Comparison of ENCODE assay signal across 8 mouse cellular contexts in genomic region chr12:112510733-112511372, GRCm38 (mm10). TPM values are rescaled to one million over a fixed set of nuclear protein-coding genes. Genes with fewer than 3 reads are reported as not detected.
DNase-seq lines count a peak whose midpoint lies in the region; ATAC-seq lines count a peak whose summit lies in the region.

No protein-coding gene starts in this region.

- no peak for DNase-seq in heart, adult 9 months (ENCODE audit: low spot score in 2 of 2)
- peak; percentile 82 for DNase-seq in Muller cell, postnatal 12 days (ENCODE audit: inconsistent ontology term)
- peak; percentile 85 for DNase-seq in intestine, embryonic 14.5 days (ENCODE audit: low spot score)
- peak; percentile 43 for DNase-seq in liver
- peak; percentile 81 for DNase-seq in right cerebral cortex, adult 18-20 months

- no peaks in the 10 kb centered on the region for H3K9me3 ChIP-seq in heart, embryonic 11.5 days (replicated peaks; ENCODE audit: control insufficient read depth, low read length)
- H3K9me3 ChIP-seq in forebrain, embryonic 13.5 days (replicated peaks) = no peaks in the 10 kb centered on the region
- H3K9me3 ChIP-seq in intestine, embryonic 14.5 days (ENCODE audit: control insufficient read depth, low read length) = no peaks in the 10 kb centered on the region

- WGBS in heart, embryonic 11.5 days (ENCODE audit: insufficient replicate concordance) = 1% methylated on average over 62 of the region's 62 CpGs
- WGBS in forebrain, embryonic 13.5 days = 1% methylated on average over 62 of the region's 62 CpGs
- WGBS in intestine, embryonic 14.5 days = 3% methylated on average over 62 of the region's 62 CpGs

- H3K4me1 ChIP-seq in heart, embryonic 11.5 days (ENCODE audit: control insufficient read depth, insufficient read depth, low read length) = peaks cover 8% of the 10 kb centered on the region; the same call in 1 of the 2 replicates
- H3K4me1 ChIP-seq in forebrain, embryonic 13.5 days = peaks cover 53% of the 10 kb centered on the region
- no peaks in the 10 kb centered on the region for H3K4me1 ChIP-seq in intestine, embryonic 14.5 days (replicated peaks; ENCODE audit: control insufficient read depth, insufficient read depth, low read length)

- peak overlapping the region; percentile 91 for H3K4me2 ChIP-seq in heart, embryonic 11.5 days
- H3K4me2 ChIP-seq in forebrain, embryonic 13.5 days = peak overlapping the region; percentile 79
- peak overlapping the region; percentile 55 for H3K4me2 ChIP-seq in intestine, embryonic 14.5 days (ENCODE audit: low read length)

- peak overlapping the region; percentile 44 for H3K4me3 ChIP-seq in heart, embryonic 11.5 days (ENCODE audit: low read depth, low read length)
- peak overlapping the region; percentile 44 for H3K4me3 ChIP-seq in forebrain, embryonic 13.5 days
- peak overlapping the region; percentile 19; the same call in 1 of the 2 replicates for H3K4me3 ChIP-seq in intestine, embryonic 14.5 days (ENCODE audit: low read depth, low read length)

- no peak overlapping the region for H3K27ac ChIP-seq in heart, embryonic 11.5 days (ENCODE audit: low read depth, low read length)
- H3K27ac ChIP-seq in forebrain, embryonic 13.5 days = peak overlapping the region; percentile 59
- no peak overlapping the region for H3K27ac ChIP-seq in intestine, embryonic 14.5 days (ENCODE audit: low read depth)

- peaks cover 53% of the 10 kb centered on the region for H3K27me3 ChIP-seq in heart, embryonic 11.5 days (ENCODE audit: control insufficient read depth, insufficient read depth, low read length)
- peaks cover 30% of the 10 kb centered on the region for H3K27me3 ChIP-seq in forebrain, embryonic 13.5 days
- H3K27me3 ChIP-seq in intestine, embryonic 14.5 days (replicated peaks; ENCODE audit: control insufficient read depth, insufficient read depth, low read length) = peaks cover 26% of the 10 kb centered on the region; the same call in 1 of the 2 replicates

- H3K36me3 ChIP-seq in heart, embryonic 11.5 days (ENCODE audit: control insufficient read depth, insufficient read depth, low read length) = no peaks in the 10 kb centered on the region
- no peaks in the 10 kb centered on the region for H3K36me3 ChIP-seq in forebrain, embryonic 13.5 days (ENCODE audit: poor library complexity, severe bottlenecking)
- no peaks in the 10 kb centered on the region for H3K36me3 ChIP-seq in intestine, embryonic 14.5 days (ENCODE audit: control insufficient read depth, insufficient read depth, low read length)

- ATAC-seq in heart, embryonic 11.5 days (replicated peaks; ENCODE audit: insufficient number of reproducible peaks, low FRiP score, low TSS enrichment) = 0 out of 2 replicates have a peak, but pooled peaks have one; percentile 60
- peak; percentile 69 for ATAC-seq in forebrain, embryonic 13.5 days
- peak; percentile 76; the same call in 1 of the 2 replicates for ATAC-seq in intestine, embryonic 14.5 days (replicated peaks; ENCODE audit: low FRiP score, low TSS enrichment, low read depth)
- no peak for ATAC-seq in monocyte, adult 5-6 weeks (replicated peaks; ENCODE audit: insufficient number of reproducible peaks, low FRiP score, low TSS enrichment, poor library complexity, severe bottlenecking)

- H3K9ac ChIP-seq in heart, embryonic 11.5 days (ENCODE audit: low read depth, low read length) = no peak overlapping the region
- peak overlapping the region; percentile 68 for H3K9ac ChIP-seq in forebrain, embryonic 13.5 days
- no peak overlapping the region for H3K9ac ChIP-seq in intestine, embryonic 14.5 days (ENCODE audit: low read length)

RNA-seq across cellular contexts. Expression of gene Tmem179, which starts 5.7 kb away (rescaled TPM):
- polyA plus RNA-seq in heart, embryonic 11.5 days (2014; fragmentation: Nextera tagmentation; extraction: Ambion mirVana) = 0.69 and 0.73 TPM in 2 replicates
- polyA plus RNA-seq in forebrain, embryonic 13.5 days (2015; fragmentation: Nextera tagmentation; extraction: Ambion mirVana) = 23.3 and 30.7 TPM in 2 replicates
- 3.1 and 3.3 TPM in 2 replicates for polyA plus RNA-seq in intestine, embryonic 14.5 days (2014; fragmentation: Nextera tagmentation; extraction: Ambion mirVana)
- not detected in 3 replicates for total RNA-seq in monocyte, adult 5-6 weeks (2017)

RNA-seq across cellular contexts. Expression of gene A530016L24Rik, which starts 21.6 kb away (rescaled TPM):
- 8.7 and 8.9 TPM in 2 replicates for polyA plus RNA-seq in heart, embryonic 11.5 days (2014; fragmentation: Nextera tagmentation; extraction: Ambion mirVana)
- 0.11 TPM in 1 of 2 replicates, not detected in the other for polyA plus RNA-seq in forebrain, embryonic 13.5 days (2015; fragmentation: Nextera tagmentation; extraction: Ambion mirVana)
- polyA plus RNA-seq in intestine, embryonic 14.5 days (2014; fragmentation: Nextera tagmentation; extraction: Ambion mirVana) = 0.41 and 0.60 TPM in 2 replicates
- not detected in 3 replicates for total RNA-seq in monocyte, adult 5-6 weeks (2017)

Comparison
In these comparisons a context has a peak if more than half of its experiments do, and no peak if none do; other contexts are left out.
1. DNase-seq: peak in Muller cell, postnatal 12 days (single experiment), intestine, embryonic 14.5 days (single experiment), liver (single experiment) and right cerebral cortex, adult 18-20 months (single experiment); none in heart, adult 9 months (0 of 2).
2. Peak in every context shown above with its lines, with median percentiles within 50 percentile points of each other: H3K4me2 ChIP-seq and H3K4me3 ChIP-seq.